Mouse (Mus musculus) large intestine, adult 2 months (tissue): ENCODE data around the gene Grem1. TPM values are rescaled to one million over a fixed set of nuclear protein-coding genes. Genes with fewer than 3 reads are reported as not detected.

Experiments used
- DNase-seq: peaks from one replicate; pipeline ENCODE4 v3.0.0-alpha.2; 2012; ENCODE audit warnings: low read depth, low spot score
- WGBS: fragments of 180-500 bp; shearing (Covaris S2); methylation state at CpG from one replicate; pipeline ENCODE4 v1.1.7; 2018; 5-methylcytosine and 5-hydroxymethylcytosine counted together
- polyA plus RNA-seq: library from polyadenylated mRNA; depleted of rRNA; stranded (reverse); fragments of >200 nt; gene quantifications from 2 replicates; pipeline ENCODE4 v1.2.3, GENCODE M21; 2012; rRNA removed

Gene Grem1
- 19.6 and 29.2 TPM in 2 replicates for polyA plus RNA-seq

- no peak for DNase-seq
- 2% methylated on average over 64 of the region's 64 CpGs for WGBS
Measured at GRCm38 (mm10) chr2:113758311-113759161, at the start of gene Grem1. Gene Grem1, minus strand, starts transcription at chr2:113758646.

DNA sequence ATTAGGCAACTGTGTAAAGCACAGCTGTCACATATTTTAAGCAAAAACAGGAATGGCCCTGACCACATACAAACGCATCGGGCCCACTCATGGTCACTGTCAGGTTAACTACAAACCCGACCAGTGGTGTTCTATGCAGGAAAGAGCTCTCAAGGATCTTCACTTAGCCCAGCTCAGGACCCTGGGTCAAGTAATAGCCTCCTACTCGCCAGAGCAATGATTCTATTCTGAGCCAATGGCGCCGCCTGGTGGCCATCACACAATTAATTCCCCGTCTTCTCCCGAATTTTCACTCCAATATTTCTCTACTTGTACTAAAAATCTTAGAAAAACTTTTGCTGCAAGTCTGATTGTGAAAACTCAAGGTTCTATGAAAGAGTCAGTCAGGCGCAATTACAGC lies 49.2 kb upstream of the Grem1 start:
- 19% methylated on average over 9 of the region's 9 CpGs for WGBS
- DNase-seq = no peak

DNA sequence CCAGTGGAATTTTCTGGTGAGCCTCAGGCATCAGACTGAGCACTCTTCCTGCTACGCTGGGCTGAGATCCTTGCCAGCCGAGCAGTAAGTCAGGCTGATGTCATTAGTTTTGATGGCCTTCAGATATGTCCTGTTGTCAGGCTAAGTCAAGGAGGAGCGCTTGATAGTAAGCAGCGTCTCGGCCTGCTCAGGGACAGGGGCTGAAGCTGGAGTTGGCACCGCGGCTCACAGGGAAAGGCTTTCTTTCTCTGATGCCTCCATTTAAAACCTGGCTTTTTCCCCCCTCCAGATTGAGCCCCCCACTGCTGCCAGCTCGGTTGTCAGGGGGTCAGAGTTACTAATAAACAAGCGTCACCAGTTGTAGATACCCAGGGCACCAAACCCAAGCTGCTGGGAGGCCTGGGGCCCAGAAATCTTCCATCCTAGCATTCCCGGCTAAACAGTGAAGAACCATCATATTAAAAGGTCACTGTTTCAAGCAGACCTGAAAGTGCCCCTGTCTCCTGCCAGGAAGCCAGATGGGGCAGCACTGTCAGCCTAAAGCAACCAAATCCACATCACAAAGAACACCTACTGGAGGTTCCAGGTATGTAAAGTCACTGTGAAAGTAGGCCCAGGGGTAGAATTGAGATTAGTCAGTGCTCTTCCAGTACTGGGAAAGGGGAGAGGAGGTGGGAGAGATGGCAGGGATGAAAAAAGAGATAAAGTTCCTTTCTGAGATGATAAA lies 48.6 kb upstream of the Grem1 start:
- 74% methylated on average over 10 of the region's 10 CpGs for WGBS
- DNase-seq = no peak

GRCm38 (mm10) chr2:113805765-113806164 lies 47.3 kb upstream of the Grem1 start:
- WGBS = 75% methylated on average over 4 of the region's 4 CpGs

DNA sequence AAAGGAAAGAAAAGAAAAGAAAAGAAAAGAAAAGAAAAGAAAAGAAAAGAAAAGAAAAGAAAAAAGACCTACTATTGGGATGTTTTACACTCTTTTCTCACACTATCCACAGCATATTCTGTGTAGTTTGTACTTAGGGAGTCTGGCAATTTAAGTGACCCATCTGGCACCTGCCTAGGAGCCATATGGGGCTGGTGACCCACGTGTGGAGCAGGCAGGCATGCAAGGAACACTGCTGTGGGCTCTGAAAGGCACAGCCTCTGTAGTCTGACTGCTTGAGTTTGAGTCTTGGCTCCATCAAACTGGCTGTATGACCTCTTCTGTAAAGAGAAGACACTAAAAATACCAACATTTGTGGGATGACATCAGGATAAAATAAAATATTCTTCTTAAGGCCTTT lies 45.3 kb upstream of the Grem1 start:
- WGBS = 27% methylated on average over 1 of the region's 1 CpGs
- no peak for DNase-seq

More at GRCm38 (mm10) chr2:113805765-113806164, 47.3 kb upstream of the Grem1 start:
- DNase-seq = no peak

DNA sequence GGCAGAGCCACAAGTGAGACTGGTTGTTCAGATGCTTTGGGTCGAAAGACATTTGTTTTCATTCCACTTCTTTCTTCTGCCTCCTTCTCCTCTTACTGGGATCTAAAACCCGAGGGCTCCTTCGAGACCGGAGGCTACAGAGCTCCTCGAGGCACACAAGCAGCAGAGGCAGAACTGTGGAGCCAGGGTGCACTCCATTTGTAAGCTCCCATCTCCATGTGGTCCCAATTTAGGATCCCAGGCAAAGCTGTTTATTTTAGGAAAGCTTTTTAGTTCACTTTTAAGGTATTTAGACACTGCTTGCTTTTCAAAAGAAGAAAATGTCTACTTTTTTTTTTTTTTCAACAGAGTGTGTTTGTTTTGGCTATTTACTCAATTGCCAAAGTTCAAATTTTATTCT lies 42.4 kb upstream of the Grem1 start:
- DNase-seq = no peak
- WGBS = 71% methylated on average over 5 of the region's 5 CpGs

DNA sequence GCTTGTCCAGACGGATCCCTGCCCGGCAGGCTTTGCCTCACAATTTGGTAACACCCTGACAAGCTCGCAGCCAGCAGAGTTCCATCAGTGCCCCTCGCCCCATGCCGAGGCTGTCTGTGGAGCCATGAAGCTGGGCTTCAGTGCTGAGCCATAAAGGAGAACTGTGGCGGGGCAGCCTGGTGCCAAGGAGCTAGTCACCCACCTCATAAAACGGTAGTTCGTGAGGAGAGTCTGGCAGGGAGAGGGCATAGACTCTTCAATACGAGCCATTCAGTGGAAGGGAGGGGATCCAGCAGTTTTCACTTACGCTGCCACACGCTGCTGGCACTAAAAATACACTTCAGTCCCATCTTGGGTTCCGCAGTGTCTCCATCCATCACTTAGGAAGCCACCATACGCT lies 40.2 kb upstream of the Grem1 start:
- DNase-seq = no peak
- WGBS = 73% methylated on average over 13 of the region's 13 CpGs

DNA sequence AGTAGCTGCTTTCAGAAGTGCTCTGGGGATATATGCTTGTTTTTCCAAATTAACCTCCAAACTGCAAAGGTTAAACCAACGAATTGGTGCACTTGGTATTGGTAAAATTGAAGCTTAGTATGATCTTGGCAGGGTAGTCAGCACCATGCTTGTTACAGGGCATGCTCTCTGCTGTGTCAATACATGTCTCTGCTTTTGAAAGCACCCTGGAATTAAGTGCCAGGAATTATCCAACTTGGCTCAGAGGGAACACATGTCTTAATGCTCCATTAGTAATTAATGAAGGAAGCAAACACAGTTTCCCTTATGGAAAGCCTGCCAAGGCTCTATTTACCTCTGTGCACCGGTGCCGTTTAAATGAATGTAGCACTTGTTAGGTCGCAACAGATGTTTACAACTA lies 36.7 kb upstream of the Grem1 start:
- WGBS = 72% methylated on average over 4 of the region's 4 CpGs
- DNase-seq = no peak

- 78% methylated on average over 3 of the region's 3 CpGs for WGBS
- DNase-seq = no peak
Measured at GRCm38 (mm10) chr2:113793521-113793920, 35.1 kb upstream of the Grem1 start.

DNA sequence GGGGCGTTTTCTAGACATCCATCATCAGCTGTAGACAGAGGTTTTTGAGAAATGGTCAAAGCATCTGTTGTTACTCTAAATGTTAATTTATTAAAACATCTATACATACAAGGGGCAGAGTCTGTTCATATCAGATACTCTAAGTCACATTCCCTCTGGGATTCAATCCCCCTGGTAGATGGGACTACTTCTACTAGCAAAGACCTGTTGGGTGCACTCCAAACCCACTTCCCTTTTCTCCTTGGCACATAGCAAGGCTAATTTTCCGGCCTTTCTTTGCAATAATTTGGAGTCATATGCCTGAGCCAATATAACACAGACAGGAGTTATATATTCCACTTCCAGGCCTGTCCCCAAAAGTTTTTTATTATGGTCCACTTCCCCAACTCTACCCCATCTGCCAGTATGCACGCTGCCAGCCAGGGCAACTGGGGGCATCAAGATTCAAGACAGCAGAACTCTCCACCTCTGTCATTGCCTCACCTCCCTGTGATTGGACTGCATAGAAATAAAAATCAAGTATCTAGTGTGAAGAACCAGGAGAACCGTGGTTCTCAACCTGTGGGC lies 30.5 kb upstream of the Grem1 start:
- WGBS = 78% methylated on average over 4 of the region's 4 CpGs
- DNase-seq = no peak

DNA sequence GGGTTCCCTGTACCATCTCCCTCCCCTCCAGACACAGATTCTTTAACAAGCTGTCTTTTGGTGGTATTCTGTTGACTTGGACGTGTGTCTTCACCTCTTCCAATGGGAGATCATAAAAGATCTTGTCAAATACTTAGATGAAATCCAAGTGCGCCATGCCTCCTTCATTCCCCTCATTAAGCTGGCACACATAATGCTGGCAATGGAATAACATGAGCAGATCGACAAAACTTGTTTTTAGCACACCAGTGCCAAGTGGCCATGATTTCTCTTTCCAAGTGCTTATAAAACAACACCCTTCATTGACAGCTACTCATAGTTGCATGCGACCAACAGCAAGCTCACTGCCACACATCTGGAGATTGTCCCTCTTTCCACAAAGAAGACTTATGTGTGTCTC lies 29.4 kb upstream of the Grem1 start:
- WGBS = 81% methylated on average over 4 of the region's 4 CpGs
- DNase-seq = no peak

GRCm38 (mm10) chr2:113784851-113785250 lies 26.4 kb upstream of the Grem1 start:
- no peak for DNase-seq
- 13% methylated on average over 3 of the region's 3 CpGs for WGBS

DNA sequence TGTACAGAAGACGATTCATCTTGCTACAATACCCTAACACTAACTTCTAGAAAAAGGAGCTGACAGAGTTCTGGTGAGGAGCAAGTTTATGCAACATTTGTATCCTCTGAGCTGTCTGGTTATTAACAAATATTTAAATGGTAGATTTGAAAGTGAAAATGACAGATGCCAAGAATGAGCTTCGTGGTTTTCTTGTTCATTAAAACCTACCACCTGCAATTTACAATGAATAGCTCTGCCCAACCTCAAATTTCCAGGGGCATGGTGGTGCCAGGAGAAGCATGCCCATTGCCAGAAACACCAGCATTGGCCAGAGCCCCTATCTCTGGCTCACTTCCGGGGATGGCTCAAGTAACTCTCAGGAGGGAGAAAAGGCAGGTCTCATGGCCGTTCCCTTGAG lies 23.1 kb upstream of the Grem1 start:
- no peak for DNase-seq
- WGBS = 54% methylated on average over 4 of the region's 4 CpGs

- DNase-seq = no peak
- WGBS = 51% methylated on average over 5 of the region's 5 CpGs
Measured at GRCm38 (mm10) chr2:113781107-113781506, 22.7 kb upstream of the Grem1 start.

DNA sequence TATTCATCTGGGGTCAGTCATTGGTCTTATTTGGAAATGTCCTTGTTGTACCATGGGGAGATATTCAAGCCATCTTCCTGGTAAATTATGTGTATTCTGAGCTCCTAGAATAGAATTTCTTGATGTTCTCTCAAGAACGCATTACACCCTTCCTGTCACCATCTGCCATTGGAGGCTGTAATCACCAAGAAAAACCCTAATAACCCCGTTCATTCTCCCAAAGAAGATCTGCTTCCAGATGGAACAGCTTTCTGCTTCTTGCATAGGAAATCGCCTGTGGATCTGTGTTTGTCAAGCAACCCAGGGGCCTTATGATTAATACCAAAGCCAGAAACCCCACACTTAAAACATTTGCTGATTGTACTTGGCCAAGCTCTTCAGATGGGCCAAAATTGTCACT lies 20.9 kb upstream of the Grem1 start:
- DNase-seq = no peak
- whole genome bisulfite sequencing = 86% methylated on average over 3 of the region's 3 CpGs

DNA sequence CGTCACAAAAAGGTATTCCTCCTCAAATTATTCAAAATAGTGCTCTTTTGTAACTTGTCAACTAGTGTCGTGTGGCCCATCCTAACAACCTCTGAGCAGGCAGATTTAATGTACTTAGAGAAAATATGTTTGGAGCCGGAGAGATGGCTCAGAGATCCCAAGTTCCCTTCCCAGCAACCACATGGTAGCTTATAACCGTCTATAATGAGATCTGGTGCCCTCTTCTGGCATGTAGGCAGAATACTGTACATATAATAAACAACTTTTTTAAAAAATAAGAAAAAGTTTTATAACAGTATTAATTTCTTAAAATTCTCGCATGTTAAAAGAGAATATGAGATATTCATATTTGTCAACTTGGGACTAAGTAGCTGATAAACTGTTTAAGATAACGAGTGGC lies 19.6 kb upstream of the Grem1 start:
- WGBS = 69% methylated on average over 6 of the region's 6 CpGs
- DNase-seq = no peak

DNA sequence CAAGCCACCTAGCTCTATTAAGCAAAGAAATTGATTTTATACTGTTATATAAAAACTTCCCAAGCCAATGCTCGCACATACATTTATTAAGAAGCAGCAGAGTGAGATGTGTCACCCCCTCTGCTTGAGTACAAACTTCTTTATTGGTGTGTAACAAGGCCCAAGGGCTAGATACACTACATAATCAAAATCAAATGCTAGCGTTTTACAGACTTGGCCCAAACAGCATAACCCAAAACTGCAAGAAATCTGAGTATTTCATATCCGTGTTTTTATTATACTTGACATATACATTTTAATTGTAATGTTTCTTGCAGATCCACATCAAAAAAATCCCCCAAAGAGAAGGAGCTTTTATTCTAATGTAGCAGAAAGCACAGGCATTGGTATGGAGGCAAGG lies 17.9 kb upstream of the Grem1 start:
- no peak for DNase-seq
- WGBS = 86% methylated on average over 3 of the region's 3 CpGs

DNA sequence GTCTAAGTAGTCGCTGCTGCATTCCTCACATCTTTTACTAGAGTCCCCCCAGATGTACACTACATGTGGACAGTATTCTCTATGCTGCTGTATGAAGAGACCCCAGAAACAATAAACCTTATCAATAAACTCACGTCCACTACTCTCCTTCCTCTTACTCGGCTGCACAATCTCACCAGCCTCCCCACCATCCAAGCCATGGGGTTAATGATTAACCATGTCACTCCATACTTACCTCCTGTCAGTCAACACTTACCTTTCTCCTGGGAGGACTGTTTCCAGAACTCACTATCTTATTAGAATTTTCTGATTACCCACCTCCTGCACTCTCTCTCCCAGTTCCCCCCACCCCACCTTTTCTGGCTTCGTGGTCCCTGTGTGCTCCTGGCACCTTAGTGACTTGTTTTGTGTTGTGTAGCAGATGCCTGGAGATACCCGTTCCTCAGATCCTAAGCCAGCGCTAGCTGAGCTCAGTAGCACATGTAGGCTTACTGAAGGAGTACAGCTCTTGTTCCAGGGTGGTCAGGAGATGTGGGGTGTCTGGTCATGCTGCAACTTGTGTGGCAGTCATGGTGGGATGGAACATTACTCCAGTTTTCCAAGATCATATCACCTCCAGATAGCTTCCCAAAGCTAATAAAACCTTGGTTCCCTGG lies 15.8 kb upstream of the Grem1 start:
- 51% methylated on average over 6 of the region's 6 CpGs for WGBS

DNA sequence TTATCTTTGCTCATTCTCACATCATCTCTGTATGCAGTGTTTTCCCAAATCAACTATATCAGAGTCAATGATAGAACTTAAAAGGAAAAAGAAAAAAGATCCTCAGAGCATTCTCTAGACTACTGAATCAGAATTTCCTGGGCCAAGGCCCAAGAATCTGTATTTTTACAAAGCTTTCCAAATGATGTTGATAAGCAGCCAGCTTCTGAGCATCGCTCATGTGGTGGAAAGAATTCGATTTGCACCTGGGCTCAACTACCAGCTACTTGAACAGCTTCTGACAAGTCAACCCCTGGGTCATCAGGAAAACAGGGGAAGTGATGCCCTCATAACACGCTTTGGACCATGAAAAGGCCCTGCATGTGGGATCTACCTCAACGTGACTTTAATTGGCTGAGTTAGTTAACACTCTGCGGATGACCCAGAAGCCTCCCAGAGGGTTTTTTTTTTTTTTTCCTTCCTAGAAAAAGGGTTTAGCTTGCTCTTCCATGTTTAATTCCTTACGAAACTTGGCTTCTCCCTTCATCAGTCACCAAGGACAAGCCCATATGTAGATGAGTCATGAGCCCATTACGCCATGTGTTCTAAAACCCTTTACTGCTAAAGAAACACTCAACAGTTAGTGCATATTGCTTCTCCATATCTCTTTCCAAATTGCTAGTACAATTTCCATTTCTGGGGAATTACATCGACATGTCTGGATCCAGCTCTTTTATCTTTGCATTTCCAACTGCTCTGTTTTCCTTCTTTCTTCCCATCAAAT lies 10.3 kb upstream of the Grem1 start:
- WGBS = 74% methylated on average over 8 of the region's 8 CpGs
- DNase-seq = no peak

More for the DNA sequence above, 15.8 kb upstream of the Grem1 start:
- DNase-seq = no peak
